Mouse (Mus musculus) telencephalon, adult 2 months (tissue): ENCODE measurements around the gene Anp32b.
A peak's percentile ranks its signal among the peaks of the same experiment; 100 is the strongest.

Experiments used
- DNase-seq: peaks from one replicate; pipeline ENCODE4 v3.0.0-alpha.2; 2011; ENCODE audit warnings: low read depth, low spot score

Gene Anp32b

GRCm38 (mm10) chr4:46505361-46506057 is 54.8 kb downstream of the Anp32b start:
- no peak for DNase-seq

- DNase-seq: peak; percentile 79
These were observed 56.3 kb downstream of the Anp32b start for GRCm38 (mm10) chr4:46506801-46507610.

- DNase-seq: no peak
These were observed 57.2 kb downstream of the Anp32b start for GRCm38 (mm10) chr4:46507736-46508460.

- no peak for DNase-seq
These were observed 69.8 kb downstream of the Anp32b start for GRCm38 (mm10) chr4:46520491-46520890.

GRCm38 (mm10) chr4:46521457-46521856 is 70.8 kb downstream of the Anp32b start:
- no peak for DNase-seq
